Mouse (Mus musculus) lung, postnatal 36 days (tissue): Measurements from ENCODE around the gene Myo19.

ENCODE experiments used
- DNase-seq: peaks from one replicate; pipeline ENCODE4 v3.0.0; 2022; ENCODE audit warnings: mixed read lengths

Myo19 gene

GRCm38 (mm10) chr11:84886767-84887511, 7.0 kb downstream of the Myo19 start:
- no peak for DNase-seq

DNA sequence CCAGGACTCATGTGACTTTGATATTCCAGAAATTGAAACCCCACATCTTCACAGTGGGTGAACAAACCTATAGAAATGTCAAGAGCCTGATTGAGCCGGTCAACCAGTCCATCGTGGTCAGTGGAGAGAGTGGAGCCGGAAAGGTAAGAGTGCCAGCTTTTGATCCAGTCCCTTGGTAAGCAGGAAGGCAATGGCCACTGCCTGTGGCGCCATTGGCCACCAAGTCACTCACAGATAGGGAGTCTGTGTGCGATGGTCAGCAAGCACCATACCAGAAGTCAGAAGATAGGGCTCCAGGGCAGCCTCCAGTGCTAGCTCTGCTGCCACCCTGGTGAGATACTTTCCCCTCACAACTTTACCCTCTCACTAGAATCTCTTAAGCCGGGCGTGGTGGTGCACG, 8.1 kb downstream of the Myo19 start:
- no peak for DNase-seq

DNA sequence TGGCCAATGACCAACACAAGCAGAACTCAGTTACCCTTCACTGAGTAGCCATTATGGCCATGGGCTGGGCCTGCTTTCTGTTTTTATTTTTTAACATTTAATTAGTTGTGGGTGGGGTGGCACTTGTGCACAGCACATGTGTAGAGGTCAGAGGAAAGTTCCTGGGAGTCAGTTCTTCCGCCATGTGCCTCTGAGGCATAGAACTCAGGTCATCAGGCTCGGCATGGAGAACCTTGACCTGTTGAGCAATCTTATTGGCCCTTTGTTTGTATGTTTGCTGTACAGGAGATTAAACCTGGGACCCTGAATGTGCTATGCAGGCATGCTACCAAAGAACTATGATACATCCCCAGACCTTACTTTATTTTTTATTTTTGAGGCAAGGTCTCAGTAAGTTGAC, 9.5 kb downstream of the Myo19 start:
- no peak for DNase-seq

DNA sequence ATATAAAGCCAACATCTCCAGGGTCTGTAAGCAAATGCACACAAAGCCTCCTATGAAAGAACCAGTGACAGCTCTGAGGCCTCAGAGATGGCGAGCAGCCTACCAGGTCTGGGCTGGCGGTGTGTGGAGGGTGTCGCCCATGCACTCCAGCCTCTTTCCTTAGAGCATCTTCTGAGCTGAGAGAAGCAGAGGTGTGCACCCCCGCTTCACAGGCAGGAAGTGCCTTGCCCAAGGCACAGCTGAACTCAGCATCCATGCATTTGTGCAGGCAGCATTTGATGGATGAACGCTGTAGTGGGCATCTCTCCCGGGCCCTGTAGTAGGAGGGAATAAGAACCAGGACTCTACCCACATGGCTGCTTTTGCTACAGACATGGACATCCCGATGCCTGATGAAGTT, 11.8 kb downstream of the Myo19 start:
- DNase-seq = no peak

DNA sequence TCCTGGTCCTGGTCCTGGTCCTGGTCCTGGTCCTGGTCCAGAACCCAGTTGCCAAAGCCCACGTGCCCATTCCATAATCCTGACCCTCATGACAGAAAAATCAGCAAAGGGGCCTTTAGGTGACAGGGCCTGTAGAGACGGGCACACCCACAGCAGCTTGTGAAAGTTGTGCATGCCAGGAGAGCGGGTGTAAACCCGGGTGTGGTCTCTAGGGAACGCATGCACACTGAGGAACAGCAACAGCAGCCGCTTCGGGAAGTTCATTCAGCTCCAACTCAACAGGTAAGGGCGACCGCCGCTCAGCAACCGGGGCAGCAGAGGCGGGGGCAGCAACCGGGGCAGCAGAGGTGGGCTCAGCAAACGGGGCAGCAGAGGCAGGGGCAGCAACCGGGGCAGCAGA, 13.2 kb downstream of the Myo19 start:
- DNase-seq = no peak

DNA sequence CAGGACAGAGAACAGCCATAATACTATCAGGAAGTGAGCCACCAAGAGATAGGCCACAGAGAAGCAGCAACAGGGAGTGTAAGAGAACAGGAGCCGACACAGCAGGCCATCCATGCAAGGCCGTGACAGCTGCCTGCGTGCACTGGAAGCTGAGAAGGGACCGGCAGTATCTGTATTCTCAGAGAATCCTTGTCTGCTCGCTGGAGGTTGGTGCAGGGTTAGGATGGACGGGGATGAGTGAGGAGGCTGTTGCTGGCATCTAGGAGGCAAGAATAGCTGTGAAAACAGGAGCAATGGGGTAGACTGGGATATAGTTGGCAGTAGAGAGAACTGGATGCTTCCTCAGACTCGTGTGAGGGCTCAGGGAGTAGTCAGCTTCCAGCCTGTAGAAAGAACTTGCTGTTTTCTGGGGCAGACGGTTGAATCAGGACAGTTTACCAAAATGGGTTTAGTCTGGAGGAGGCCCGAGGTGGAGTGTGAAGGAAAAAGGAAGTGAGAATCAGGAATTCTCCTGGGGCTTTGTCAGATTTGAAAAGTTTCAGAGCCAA, 24.7 kb downstream of the Myo19 start:
- no peak for DNase-seq

- no peak for DNase-seq
These were observed 27.1 kb downstream of the Myo19 start for GRCm38 (mm10) chr11:84907081-84907480.

- no peak for DNase-seq
These were observed 28.5 kb downstream of the Myo19 start for GRCm38 (mm10) chr11:84908480-84908879.

DNA sequence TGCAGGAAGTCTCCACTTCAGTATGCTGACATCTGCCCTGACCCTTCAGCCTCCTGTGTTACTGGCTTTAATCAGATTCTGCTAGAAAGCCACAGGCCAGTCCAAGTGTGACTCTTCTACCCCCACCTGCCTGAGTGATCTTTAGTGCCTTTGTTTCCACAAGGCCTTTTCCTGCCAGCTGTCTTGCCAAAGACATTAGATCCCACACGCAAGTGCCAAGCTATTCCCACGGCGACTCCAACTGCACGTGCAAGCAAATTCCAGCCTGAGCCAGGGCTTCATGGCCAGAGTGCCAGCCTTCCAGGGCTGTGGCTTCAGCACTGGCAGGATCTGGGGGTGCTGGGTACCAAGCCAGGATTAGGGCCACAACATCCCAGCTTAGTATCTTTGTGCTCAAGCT, 30.5 kb downstream of the Myo19 start:
- no peak for DNase-seq

- no peak for DNase-seq
These were observed 34.7 kb downstream of the Myo19 start for GRCm38 (mm10) chr11:84914673-84915072.

- peak; percentile 96 for DNase-seq
These were observed 36.2 kb downstream of the Myo19 start, which contains the start of gene Znhit3 for GRCm38 (mm10) chr11:84916053-84916702. Znhit3 (minus strand) TSS chr11:84916366.

GRCm38 (mm10) chr11:84916703-84917300, 36.9 kb downstream of the Myo19 start:
- no peak for DNase-seq

GRCm38 (mm10) chr11:84918425-84918824, 38.5 kb downstream of the Myo19 start:
- DNase-seq = peak; percentile 94

- DNase-seq = peak; percentile 67
These were observed 39.3 kb downstream of the Myo19 start for GRCm38 (mm10) chr11:84919276-84919675.

DNA sequence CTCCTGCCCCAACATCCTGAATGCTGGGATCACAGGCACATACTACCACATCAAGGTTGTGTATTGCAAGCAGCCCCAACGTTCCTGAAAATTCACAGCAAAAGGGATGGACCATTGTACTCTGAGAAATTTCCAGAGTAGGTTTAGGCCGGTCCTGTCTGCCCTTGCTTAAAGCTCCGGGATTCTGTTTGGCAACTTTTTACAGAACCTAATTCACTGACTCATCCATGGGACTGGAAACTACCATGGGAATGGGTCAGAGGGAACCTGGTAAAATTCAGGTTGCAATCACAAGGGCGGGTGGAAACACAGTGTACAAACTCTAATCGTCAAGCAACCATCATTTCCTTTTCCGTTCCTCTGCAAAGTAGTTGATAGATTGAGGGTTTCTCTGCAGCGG, 40.0 kb downstream of the Myo19 start:
- DNase-seq = peak; percentile 29

- no peak for DNase-seq
These were observed 41.0 kb downstream of the Myo19 start for GRCm38 (mm10) chr11:84920981-84921380.

- no peak for DNase-seq
These were observed 52.3 kb downstream of the Myo19 start for GRCm38 (mm10) chr11:84932261-84932660.

- no peak for DNase-seq
These were observed 59.6 kb downstream of the Myo19 start for GRCm38 (mm10) chr11:84939508-84940053.

DNA sequence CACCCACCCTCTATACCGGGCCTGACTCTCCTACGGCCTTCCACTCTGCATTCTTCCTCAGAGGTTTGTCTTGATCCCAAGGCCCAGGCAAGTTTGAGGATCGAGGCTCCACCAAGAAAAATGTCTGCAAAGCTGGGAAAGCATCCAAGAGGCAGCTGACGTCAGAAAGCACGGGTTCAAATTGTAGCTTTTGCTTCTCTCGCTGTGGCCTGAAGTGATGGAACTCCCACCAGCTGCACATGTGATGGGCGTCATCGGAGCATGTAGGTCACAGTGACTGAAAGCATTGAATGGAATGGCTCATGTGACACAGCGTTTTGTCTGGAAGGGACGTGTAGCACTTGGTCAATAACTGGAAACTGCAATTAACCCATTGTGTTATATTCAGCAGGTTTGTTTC, 60.2 kb downstream of the Myo19 start:
- no peak for DNase-seq

GRCm38 (mm10) chr11:84943948-84944347, 64.0 kb downstream of the Myo19 start:
- peak; percentile 73 for DNase-seq

DNA sequence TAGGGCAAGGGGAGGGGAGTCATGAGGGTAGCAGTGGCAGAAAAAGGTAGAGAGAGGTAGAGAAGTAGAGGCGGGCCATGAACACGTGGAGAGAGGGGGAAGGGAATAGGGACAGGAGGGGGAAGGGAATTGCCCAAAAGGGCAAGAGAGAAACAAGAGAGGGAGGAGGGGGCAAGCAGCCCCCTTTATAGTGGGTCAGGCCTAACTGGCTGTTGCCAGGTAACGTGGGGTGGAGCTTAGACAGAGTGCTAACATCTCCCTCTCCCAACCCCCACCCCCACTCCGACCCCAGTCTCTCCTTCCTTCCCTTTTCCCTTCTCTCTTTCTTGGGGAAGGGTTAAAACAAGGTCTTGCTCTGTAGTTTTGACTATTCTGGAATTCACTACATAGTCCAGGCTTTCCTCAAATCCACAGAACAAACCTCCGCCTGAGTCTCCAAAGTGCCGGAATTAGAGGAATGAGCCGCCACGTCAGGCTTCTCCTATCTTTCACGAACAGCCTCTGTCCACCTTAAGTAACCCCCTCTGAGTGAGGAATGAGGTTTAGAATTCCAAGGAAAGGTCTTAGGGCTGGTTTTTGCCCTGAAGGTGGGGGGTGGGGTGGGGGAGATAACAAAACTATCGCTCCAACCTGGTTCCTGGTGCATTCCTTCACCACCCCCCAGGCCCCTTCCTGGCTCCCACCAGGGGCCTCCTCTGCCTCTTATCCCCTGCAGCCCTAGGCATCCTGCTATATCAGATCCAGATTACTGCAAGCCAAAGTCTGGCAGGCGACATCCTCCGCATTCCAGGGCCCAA, 64.9 kb downstream of the Myo19 start:
- DNase-seq = no peak

- DNase-seq = no peak
These were observed 65.9 kb downstream of the Myo19 start for GRCm38 (mm10) chr11:84945841-84946240.

DNA sequence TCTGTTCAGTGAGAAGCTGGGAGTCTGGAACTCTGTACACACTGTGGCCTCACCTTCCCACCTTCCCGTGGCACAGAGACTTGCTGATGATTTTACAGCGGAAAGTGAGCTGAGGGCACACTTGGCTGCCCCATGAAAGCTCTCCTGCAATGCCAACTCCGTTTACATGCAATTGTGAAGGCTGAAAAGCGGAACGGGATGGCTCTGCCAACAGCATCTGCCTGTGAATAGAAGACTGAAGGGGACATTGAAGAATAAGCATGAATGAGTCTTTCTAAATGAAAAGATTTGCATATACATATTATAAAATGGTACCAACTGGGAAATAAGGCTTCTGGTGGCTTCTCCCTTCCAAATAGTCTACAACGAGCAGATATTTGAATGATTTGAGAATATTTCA, 67.3 kb downstream of the Myo19 start:
- DNase-seq = no peak
